Mouse (Mus musculus) gonadal fat pad, adult 2 months (tissue): ENCODE measurements around the gene Gpr107. TPM values are rescaled to one million over a fixed set of nuclear protein-coding genes. Genes with fewer than 3 reads are reported as not detected.

Experiments used
- DNase-seq: peaks from one replicate; pipeline ENCODE4 v3.0.0-alpha.2; 2012; ENCODE audit warnings: low read depth
- polyA plus RNA-seq: library from polyadenylated mRNA; depleted of rRNA; stranded (reverse); fragments of >200 nt; gene quantifications from 2 replicates; pipeline ENCODE4 v1.2.3, GENCODE M21; 2012; rRNA removed

Gene Gpr107
- polyA plus RNA-seq, 1 experiment, result 35.0 TPM

- DNase-seq, result no peak
Observed at GRCm38 (mm10) chr2:31245491-31246141, 93.5 kb downstream of the Gpr107 start, which contains the start of gene Ncs1. Gene Ncs1 (plus strand): TSS chr2:31245823.

DNA sequence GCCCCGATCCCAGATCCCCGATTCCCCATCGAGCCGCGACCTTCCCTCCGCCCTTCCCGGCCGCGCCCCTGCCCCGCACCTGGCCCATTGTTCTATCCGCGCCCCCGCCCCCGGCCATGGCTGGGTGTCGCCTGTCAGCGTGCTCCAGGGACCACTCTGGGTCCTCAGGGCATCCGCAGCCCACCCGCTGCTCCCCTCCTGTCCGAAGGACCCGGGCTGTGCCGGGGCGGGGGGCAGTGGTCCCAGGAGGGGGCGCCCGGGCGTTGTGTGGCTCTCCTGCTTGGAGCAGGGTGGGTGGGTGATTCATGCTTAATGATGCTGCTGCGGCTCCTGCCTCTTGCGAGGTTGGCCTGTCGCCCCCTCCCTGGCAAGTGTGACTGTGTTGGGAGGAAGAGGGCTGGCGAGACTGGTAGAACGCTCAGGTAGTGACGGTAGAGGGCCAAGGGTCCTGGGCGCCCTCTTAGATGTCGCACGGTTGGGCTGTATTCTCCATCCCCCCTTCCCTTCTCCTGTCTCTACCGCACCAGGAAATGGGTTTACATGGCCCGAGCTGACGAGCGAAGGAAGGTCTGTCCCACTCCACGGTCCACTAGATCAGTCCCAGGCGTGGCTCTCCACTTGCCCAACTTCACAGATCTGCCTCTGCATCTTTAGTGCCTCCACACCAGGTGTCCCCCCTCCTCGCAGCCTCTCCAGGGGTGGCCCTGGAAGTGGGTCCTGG, 94.3 kb downstream of the Gpr107 start:
- DNase-seq, result no peak

DNA sequence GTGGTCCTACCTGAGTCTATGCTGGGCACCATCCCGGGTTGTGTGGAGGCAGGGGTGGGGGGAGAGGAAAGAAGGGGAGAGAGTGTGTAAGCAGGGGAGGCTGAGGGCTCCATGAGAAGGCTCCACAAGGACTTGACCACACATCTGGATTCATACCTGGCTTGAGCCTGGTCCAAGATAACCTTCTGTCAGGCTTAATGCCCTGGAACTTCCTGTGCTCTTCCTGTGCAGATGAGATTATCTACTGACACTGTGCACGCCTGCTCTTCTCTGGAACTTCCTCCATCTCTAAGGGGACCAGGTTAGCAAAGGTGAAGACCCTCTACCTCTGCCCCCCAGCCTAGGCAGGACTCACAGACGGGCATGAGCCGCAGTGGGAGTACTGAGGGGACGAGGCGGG, 96.7 kb downstream of the Gpr107 start:
- DNase-seq, result no peak

DNA sequence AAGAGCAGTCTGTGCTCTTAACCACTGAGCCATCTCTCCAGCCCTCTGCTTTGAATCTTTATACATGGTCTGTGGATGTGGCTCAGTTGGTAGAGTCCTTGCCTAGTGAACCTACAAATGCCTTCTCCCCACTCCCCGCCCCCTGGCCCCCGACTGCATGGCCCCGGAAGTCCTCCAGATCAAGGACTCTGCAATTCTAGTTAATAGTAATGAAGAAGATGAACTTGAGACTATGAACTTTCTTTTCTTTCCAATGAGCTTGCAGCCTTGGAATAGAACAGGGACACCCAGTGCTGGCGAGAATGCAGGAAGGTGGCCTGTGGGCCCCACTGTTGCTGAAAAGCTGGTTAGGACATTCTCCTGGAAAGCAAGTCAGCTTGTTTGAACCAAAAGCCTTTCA, 100.1 kb downstream of the Gpr107 start:
- DNase-seq, result no peak

DNA sequence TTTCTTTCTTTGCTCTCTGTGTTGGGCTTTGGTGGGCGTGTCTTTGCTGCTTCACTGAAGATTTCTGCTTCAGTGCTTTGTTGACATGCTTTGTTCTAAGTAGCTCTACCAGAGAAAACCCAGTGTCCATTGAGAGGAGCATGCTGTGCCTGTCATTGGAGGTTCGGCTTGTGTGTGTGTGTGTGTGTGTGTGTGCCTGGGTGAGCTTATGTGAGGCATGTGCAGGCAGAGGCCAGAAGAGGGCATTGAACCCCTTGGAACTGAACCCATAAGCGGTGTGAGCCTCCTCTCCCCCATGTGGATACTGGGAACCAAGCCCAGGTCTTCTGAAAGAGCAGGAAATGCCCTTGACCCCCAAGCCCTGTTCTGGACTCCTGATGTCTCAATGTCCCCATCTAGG, 101.3 kb downstream of the Gpr107 start:
- no peak for DNase-seq

- no peak for DNase-seq
Observed at GRCm38 (mm10) chr2:31254806-31255205, 102.7 kb downstream of the Gpr107 start.

DNA sequence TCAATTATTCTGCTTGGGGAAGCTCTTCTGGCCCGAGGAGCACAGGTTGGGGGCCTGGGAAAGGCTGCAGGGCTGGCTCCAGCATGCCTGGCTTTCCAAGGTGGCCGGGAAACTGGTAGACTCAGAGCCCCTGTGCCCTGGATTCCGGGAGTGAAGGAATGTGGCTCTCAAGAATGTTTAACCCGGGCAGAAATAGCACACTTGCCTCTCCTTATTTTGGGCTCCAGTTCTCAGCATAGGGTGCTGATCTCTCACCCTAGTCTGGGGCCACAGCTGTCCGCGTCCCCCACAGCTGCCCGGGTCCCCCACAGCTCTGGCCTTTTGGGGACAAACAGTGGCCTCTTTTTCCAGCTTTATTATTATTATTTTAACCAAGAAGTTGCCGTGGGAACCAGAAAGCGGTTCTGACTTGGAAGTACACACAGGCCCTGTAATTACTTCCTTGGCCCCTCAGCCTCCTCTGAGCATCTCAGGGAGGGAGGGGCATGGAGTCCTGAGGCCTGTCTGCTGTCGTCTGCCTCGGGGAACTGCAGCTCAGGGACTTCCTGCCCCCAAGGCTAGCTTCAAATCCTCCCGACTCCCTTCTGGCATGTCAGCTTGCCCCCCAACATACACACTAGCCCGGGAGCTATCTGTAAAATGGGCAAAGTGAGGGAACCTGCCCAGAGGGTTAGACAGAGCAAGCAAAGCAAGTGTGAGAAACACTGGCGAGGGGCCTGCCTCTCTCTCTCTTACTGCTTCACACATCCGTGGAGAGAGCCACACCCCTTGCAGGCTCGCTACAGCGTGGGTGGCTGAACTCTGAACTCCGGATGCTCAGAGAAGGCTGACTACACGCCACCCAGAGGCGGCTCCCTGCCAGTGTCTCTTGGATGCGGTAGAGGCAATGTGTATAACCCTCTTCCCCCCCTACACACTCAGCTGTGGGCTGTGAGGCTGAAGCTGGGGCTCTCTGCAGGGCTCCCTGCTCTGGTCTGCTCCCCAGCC, 104.1 kb downstream of the Gpr107 start:
- no peak for DNase-seq

GRCm38 (mm10) chr2:31257096-31257495, 105.0 kb downstream of the Gpr107 start:
- DNase-seq, result no peak

- DNase-seq, result no peak
Observed at GRCm38 (mm10) chr2:31258609-31259366, 106.7 kb downstream of the Gpr107 start.

DNA sequence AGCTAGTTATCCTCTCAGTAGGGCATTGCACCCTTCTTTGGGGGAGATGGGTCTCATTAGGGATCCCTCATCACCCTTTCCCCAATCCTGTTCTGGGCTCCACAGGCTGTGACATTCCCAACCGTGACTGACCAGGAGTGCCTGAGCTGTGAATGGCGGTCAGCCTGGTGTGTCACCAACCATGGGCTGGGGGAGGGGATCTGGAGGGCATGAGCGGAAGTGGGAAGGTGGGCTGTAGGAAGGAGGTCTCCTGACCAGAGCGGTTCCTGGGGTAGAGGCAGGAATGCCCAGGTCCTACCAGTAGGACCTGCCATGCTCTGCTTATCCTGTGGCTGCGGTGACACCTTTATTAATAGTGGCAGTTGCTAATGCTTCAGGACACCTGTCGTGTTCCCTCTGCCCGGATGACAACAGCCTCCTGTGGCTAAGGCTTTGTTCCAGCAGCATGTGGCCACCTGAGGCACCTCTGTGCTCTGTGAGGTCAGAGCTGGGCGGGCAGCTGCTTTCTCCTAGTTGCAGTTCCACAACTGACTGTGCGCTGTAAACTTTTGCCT, 107.3 kb downstream of the Gpr107 start:
- DNase-seq, result no peak

GRCm38 (mm10) chr2:31260549-31260948, 108.4 kb downstream of the Gpr107 start:
- no peak for DNase-seq

DNA sequence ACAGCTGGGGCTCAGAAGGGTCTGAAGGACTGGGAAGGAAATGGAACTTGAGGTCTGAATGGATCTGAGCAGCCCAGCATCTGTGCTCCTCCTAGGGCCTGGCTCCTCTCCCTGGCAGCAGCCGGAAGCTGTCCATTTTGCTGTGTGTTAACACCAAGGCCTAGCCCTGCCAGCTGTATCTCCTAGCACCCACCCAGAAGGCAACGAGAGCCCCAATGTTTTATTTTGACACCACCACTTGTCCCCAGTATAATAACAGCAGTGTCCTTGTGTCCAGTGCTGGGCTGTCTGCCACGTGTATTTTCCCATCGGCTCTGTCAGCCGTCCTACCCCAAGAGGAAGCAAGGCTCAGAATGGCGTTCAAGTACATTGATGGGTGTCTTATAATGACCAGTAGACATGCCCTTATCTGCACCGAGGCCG, 110.9 kb downstream of the Gpr107 start:
- DNase-seq, result no peak

DNA sequence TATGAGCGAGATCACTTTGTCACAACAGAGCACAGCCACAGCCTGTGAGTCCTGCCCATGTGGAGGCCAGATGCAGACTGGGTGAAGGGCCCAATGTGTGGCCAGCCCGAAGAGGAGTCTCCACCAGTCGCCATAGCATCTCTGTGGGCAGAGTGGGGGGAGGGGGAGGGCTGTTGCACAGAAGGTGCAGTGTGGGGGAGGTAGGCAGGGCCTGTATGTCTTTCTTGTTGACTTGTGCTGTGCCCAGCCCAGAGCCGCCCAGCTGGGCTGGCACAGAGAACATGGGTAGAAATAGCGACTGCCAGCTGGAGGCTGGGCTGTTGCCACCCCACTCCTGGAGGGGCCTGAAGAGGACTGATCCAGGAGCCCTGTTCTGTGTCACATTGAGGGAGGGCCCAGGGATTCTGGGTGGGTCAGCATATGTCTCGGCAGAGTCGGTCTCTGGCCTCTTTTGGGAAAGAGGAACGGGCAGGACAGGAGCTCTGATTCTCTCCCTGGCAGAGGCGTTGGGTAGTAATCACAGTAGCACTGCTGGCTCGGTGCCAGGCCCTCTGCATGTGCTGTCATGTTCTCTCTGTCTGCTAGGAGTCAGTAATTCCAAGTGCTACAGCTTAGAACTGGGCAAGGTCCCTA, 111.7 kb downstream of the Gpr107 start:
- DNase-seq, result peak; percentile 81

- DNase-seq, result no peak
Observed at GRCm38 (mm10) chr2:31267447-31267846, 115.3 kb downstream of the Gpr107 start.

Other genes starting within 250 kb of the Gpr107 start
- 151 and 205 TPM in 2 replicates for gene Ptges, start 222.5 kb upstream of the Gpr107 start, polyA plus RNA-seq
- 28.0 and 31.4 TPM in 2 replicates for gene Tor1b, start 199.4 kb upstream of the Gpr107 start, polyA plus RNA-seq
- gene Tor1a, start 184.4 kb upstream of the Gpr107 start, polyA plus RNA-seq, result 37.4 and 41.5 TPM in 2 replicates
- gene BC005624, start 170.1 kb upstream of the Gpr107 start, polyA plus RNA-seq, result 24.9 and 29.0 TPM in 2 replicates
- gene Usp20, start 170.0 kb upstream of the Gpr107 start, polyA plus RNA-seq, result 45.1 and 47.0 TPM in 2 replicates
- 28.8 and 34.8 TPM in 2 replicates for gene Fnbp1, start 10.3 kb upstream of the Gpr107 start, polyA plus RNA-seq
- gene Ncs1, start 93.5 kb downstream of the Gpr107 start, polyA plus RNA-seq, result 2.3 and 3.0 TPM in 2 replicates
- 14.2 and 26.8 TPM in 2 replicates for gene Hmcn2, start 162.1 kb downstream of the Gpr107 start, polyA plus RNA-seq